Mouse (Mus musculus): ENCODE measurements around the gene Nmi.
"Not testable (repeated sequence)": the region's sequence is repeated elsewhere in the genome, so short reads cannot be mapped to it uniquely, and the experiment has no call there.

The Nmi gene

DNA sequence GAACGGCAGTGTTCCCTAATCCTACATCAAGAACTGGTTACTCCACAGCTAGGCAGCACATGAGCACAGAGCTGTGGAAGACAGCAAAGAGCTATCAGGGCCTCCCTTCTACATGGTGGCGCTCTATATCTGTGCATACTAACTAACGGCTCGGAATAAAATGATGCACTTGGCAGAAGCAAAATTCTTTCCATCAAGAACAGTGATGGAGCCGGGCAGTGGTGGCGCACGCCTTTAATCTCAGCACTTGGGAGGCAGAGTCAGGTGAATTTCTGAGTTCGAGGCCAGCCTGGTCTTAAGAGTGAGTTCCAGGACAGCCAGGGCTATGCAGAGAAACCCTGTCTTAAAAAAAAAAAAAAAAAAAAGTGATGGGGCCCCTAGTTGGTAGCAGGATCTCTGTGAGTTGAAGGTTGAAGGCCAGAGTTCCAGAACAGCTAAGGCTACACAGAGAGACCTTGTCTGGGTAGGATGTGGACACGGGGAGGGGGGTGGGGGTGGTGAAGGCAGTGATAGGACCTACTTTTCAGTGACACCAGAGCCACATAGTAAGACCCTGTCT lies at the start of gene Nmi:
TSS of gene Nmi (minus strand) at position 85 of the 559 bp plus-strand sequence.
- peak; percentile 16 for DNase-seq (ENCODE audit: low read depth, low spot score)

DNA sequence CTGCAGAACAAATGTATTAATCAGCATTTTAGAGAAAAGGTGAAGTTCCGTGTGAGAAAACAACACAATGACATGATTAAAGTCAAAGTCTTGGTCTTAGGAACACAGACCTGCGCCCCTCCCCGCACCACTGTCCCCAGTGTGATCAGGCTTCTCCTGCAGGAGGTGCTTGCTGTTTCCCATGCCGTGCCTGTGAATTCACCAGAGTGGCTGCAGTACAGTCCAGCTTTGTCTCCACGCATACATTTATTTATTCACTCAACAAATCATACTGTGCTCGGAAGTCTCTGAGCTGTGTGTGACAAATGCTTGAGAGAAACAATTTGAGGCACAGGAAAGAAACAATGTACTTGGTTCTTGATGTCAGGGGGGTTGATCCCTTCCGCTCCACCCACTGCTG lies 43.1 kb upstream of the Nmi start:
- DNase-seq (ENCODE audit: low read depth, low spot score): no peak

DNA sequence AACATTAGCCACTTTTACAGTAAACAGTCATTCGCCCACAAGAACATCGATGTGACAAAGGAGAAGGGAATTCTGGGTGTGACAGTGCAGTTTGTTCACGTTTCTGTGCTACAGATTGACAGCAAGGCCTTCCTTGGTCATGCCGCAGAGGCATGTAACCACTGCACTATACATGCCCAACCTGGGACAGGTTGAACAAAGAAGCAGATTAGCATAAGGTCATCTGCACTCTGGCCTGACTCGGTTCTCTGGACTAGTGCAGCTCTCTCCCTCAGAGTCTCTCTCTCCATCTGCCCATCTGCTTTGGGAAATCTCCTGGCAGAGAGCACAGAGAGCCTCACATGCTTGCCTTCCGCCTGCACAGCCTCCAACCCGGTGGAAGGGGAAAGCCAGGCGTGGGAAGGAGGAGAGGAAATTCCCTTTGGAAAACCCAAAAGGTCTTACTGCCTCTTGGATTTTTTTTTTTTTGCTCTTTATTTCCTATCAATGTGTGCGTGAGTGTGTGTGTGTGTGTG lies 40.1 kb upstream of the Nmi start:
- no peak for DNase-seq (ENCODE audit: low read depth, low spot score)

DNA sequence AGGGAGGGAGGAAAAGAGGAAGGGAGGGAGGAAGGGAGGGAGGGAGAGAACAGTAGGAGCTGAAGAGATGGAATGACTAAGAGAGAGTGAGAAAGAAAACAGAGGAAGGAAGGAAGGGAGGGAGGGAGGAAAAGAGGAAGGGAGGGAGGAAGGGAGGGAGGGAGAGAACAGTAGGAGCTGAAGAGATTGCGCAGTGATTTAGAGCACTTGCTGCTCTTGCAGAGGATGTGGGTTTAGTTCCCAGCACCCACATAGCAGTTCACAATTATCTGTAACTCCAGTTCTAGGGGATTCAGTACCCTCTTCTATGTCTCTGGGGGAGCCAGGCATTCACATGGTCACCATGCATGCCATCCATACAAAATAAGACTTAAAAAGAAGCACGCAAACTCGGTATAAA lies 38.5 kb upstream of the Nmi start:
- DNase-seq (ENCODE audit: low read depth, low spot score): not testable (repeated sequence)

DNA sequence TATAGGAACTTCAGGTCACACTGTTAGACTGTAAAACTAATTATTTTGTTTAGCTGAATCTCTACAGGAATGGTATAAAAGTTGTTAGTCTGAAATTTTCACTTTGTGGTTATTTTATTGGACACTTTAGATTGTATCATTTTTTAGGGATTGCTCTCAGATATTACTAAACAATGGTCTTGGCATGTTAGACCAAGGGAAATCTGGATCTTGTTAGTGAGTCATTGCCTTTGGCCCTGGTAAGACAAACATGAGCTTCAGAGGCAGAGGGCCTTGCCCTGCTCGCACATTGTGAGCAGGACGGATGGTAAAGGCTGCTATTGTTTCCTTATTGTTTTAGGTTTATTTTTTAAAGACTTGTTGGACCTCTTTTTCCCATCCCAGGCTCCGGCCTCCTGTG lies 33.1 kb upstream of the Nmi start:
- DNase-seq (ENCODE audit: low read depth, low spot score): no peak

DNA sequence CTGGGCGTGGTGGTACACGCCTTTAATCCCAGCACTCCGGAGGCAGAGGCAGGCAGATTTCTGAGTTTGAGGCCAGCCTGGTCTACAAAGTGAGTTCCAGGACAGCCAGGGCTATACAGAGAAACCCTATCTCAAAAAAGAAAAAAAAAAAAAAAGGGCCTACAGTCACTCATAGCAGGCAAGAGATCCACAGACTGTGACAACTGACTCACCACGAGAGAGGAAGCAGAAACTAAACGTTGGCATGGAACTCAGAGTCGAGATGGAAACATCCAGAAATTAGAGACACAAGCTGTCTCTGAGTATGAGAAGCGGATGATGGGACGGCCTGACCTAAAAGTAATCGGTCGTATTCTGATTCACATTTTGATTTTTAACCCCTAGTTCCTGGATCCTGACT lies 29.0 kb upstream of the Nmi start:
- DNase-seq (ENCODE audit: low read depth, low spot score): not testable (repeated sequence)

DNA sequence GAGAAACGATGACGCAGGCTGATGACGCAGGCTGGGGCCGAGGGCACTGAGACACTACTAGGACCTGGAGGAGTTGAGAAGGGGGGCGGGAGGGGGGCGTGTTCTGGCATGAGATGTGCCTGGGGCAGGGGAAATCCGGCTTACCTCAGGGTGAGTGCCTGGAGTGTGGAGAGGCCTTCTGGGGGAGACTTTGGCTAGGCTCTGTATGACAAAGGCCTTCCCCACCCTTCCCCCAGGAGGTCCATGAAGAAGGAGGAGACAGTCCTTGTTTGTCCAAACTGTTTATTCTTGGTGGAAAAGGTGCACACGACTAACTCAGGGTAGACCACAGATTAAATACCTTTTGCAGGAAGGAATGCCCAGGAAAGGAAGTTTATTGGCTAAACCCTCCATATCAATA lies 28.2 kb upstream of the Nmi start:
- DNase-seq (ENCODE audit: low read depth, low spot score): no peak

DNA sequence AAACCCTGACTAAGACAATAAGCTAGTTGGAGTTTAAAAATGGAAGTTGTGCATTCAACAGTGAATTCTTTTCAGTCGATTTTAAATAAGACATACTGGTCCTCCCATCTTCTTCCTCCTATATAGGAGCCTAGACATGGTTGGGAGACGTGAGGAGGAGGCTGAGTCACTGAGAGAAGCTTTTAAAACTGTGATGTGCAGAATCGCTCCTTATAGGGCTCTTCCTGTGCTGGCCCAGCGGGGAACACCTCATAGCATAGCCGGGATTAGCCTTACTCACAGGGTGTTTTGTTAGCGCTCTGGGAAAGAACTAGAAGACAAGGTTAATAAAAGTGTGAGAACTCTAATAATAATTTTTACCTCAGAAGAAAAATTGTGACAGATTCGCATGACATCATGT lies 26.7 kb upstream of the Nmi start:
- DNase-seq (ENCODE audit: low read depth, low spot score): peak; percentile 34

DNA sequence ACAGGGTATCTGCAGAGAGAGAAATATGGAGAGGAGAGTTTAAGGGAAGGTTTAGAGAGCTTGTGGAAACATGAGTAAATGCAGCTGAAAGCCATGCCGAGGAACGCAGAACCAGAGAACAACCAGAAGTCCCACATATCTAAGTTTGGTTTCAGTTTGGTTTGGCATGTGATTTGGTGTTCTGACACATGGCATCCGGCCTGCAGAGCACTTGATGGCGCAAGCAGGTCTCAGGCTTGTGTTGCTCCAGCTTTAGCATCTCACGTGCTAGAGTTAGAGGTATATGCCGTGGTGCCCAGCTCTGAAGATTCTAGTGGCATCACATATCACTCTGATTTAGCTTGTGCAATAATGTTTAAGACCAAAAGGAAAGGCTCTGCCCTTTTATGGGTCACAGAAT lies 18.2 kb upstream of the Nmi start:
- no peak for DNase-seq (ENCODE audit: low read depth, low spot score)

DNA sequence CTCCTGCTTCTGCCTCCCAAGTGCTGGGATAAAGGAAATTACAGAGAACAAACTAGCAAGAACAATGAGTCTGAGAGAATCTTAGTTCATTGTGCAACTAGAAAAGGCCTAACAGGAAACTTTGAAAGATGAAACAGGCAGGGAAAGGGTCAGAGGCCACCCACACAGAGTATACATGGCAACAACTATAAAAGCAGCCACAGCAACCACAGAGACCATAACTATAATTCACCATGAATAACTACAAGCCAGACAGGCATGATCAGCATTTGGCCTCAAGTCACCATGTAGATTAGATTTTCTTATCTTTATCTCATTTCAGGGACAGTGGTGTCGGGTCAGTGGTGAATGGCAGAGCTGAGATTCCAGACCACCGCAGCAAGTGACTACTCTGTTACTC lies 16.3 kb upstream of the Nmi start:
- DNase-seq (ENCODE audit: low read depth, low spot score): no peak

DNA sequence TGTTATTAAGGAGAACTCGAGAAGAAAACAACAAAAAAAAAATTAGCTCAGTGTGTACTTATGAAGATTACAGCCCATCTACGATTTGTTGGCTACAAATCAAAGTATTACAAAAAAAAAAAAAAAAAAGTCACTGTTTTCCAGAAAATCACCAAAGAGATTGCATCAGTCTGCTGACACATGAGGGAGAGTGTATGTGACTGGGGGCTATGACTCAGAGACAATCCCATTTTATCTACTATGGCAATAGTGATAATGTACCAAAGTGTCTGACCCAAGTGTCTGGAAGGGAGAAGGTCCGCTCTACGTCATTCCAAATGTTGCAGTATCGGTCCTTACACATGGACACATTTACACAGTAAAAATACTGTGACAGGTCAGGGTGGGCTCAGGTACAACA lies 13.4 kb upstream of the Nmi start:
- no peak for DNase-seq (ENCODE audit: low read depth, low spot score)

DNA sequence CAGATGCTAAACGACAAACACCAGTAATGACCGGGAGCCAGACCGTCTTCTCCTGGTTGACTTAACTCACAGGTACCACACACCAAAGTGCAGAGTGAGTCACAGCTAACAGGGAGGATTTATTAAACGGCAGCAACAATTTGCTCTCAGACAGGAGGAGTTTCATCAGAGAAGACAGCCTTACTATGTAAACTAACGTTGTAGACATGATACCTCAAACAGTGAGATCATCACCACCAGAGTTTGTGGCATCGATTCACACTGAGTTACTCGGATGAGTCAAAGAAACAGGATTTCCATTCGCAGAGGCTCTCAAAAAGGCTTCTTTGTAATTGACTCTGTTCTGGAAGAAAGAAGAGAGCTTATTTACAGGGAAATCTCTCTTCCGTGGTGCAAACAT lies 12.9 kb upstream of the Nmi start:
- DNase-seq (ENCODE audit: low read depth, low spot score): no peak

DNA sequence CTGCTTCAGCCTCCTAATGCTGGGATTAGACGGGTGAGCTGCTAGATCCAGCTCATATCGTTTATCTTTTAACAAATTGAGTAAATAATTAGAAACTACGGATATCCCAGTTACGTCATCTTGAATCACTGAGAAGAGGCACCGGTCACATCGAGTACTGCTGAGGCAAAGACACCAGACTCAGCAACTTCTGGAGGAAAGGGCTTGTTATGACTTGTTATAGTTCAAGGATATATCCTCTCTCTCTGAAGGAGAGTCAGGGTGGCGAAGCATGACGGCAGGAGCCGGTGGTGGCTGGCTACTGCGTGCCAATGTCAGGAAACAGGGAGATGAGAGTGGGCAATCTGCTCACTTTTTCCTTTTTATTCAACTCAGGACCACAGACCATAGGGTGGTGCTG lies 11.9 kb upstream of the Nmi start:
- no peak for DNase-seq (ENCODE audit: low read depth, low spot score)

DNA sequence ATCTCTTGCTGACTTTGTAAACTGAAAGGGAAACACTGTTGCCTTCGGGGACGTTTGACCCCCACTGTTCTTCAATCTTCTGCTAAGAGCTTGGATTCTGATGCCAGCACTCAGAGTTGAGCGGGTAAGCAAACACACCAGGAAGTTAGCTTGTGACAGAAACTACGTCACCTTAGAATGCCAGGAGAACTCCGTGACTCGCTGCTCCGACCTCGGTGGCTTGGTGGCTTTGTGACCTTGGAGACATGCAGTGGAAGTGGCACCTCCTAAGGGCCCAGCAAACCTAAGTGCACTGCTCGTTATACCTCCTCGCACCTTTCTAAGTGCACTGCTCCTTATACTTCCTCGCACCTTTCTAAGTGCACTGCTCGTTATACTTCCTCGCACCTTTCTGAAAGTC lies 9.0 kb upstream of the Nmi start:
- DNase-seq (ENCODE audit: low read depth, low spot score): no peak

DNA sequence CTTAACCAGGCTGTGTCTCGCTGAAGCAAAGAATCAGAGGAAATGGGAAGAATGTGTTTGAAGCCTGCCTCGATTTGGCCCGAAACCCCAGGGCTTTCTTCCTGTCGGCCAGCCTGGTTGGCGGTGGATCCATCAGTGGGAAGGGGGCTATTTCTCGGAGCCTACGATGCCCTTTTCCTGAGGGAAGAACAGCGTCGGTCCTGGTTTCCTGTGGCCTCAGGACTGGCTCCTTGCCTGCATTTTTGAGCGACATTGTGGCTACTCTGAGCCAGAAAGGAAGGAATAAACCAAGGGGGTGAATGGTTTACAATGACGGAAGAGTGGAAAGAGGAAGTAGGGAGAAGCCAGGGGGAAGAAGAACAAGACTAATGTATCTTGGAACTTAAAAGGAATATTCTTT lies 8.3 kb upstream of the Nmi start:
- DNase-seq (ENCODE audit: low read depth, low spot score): no peak

DNA sequence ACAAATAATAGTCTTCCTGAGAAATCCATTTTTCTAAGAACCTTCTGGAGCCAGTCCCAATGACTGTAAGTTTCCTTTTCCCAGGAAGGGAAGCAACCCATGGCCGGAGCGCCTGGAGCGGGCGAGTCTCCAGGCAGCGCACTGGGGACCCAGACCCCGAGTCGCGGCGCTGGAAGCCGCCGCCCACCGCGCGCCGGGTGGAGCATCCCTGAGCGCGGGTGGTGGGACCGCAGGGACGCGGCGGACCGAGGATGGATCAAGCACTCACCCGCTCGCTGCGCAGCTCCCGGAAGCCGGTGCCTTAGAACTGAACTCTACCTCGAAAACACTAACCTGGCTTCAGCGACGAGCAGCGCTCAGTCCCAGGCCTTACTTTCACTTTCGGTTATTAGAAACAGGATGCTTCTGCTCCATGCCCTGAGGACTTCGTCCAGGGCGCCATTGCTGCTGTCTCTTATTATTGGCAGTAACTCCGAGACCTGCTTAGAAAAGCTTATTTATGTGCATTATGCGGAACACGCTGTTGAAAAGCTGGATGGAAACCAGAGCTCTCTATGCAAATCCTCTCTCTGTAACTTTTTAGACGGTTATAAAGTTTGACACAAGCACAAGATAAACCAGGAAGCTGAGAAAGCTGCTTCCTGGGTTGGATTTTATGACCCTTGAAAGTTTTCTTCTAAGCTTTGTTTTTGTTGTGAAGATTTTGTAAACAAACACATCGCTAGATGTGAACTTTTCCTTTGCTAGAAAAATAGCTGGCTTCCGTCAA lies 469 bp downstream of the Nmi start:
- peak; percentile 11 for DNase-seq (ENCODE audit: low read depth, low spot score)

DNA sequence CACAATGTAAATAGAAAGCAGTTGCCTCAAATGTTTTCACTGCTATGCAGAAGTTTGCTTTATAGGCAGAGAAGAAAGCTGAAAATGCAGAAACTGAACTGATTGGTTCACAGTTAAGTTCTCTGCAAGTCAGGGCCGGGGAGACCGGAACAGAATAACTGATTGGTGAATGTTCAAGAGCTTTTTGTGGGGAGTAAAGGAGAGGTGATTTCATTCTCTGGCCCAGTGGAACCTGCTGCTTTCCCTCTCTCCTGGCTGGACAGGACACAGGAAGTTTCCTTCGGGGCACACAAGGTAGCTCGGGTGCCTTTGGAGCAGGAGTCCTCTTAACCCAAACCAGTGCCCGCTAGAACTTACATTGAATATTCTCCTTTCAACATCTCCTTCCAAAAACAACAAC lies 1.2 kb downstream of the Nmi start:
- no peak for DNase-seq (ENCODE audit: low read depth, low spot score)

DNA sequence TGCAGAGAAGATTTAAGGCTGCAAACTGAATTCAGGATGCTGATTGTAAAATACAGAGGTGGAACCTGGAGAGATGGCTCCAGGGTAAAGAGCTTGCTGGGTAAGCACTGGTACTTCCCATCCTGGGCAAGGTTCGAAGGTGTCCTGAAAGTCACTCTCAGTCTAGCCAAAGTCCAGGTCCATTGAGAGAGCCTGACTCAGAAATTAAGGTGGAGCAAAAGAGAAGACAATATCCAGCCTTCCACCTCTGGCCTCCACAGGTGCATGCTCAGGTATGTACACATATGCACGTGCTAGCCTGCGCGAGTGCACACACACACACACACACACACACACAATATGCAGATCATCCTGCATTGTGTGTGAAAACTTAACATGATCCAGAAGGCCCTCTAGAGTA lies 2.4 kb downstream of the Nmi start:
- no peak for DNase-seq (ENCODE audit: low read depth, low spot score)

DNA sequence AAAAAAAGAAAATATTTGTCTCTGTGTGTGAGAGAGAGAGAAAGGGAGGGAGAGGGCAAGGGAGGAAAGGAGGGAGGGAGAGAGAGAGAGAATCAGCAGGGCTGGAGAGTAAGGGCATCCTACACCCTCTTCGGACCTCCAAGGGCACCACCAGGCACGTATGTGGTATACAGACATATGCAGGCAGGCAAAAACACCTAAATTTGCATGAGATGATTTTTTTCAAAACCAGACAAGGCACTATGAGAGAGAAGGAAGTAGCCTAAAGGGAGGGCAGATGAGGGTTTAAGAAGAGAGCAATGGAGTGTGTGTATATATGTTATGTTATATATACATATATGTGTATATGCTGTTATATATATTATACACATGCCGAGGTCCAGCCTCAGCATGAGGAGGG lies 6.0 kb downstream of the Nmi start:
- no peak for DNase-seq (ENCODE audit: low read depth, low spot score)

DNA sequence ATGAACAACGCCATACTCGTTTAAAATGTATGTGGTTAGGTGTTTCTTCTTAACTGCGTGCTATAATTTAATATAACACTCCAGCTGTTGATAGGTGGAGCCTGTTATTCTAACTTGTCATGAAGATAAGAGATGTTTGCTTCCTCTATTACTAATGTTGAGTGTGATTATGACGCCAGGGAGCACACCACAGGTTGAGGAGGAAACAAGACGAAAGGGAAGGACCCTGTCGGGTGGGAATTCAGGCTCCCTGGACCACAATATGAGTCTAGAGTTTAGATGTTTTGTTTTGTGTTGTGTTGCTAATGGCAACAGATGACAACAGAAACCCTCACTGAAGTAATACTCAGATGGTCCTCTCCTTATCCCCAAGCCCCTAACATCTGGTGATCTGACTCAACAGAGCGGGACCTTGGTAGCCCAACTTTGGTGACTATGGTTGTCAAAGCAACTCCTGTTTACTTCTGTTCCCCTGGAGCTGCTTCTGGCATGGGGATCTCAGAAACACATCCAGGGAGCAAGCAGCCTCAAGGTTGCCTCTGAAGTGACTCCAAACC lies 19.6 kb downstream of the Nmi start:
- DNase-seq (ENCODE audit: low read depth, low spot score): no peak

DNA sequence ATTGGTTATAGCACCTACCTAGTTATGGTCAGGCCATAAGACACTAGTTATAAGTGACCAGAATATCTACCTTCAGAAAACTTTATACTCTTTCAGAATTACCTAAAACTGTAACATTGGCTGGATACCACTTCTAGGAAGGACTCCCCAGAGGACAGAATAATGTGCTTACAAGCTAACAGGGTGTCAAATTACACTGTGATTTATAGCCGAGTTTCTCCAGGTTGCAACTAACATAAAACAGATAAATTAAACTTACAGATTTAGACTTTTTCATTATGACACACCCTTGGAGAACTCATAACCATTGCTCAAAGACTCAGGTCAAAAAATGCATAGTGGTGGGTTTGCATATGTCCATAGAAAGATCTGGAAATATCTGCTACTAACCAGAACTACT lies 22.4 kb downstream of the Nmi start:
- no peak for DNase-seq (ENCODE audit: low read depth, low spot score)

DNA sequence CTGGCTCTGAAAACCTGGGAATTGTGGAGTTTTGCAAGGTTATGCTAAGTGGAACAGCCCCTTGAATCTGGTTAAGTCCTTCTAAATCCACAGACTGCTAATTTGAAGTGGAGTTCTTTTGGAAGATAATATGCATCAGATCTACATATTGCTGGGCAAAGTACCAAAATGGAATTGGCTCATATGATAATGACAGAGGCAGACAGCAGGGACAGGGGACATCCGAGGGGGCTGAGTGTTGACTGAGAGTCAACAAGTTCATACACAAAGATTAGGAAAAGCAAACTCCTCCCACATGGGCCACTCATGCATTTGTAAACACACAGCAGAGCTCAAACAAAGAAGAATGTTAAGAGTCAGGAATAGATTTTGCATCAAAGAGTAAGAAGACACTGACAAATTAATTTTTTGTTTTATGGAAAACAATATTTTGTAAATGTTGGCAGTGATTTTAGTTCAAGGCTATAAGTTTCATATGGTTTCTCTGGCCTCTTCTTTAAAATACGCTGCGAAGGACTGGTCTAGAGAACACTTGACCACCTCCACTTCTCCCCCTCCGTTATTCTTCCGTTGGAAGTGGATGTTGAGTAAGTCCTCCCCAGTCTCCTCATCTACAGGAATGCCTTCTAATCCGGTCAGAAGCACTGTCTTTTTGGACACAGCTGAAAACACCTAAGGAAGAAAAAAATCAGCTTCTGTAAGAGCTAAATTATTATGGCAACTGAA lies 25.0 kb downstream of the Nmi start:
- DNase-seq (ENCODE audit: low read depth, low spot score): no peak

DNA sequence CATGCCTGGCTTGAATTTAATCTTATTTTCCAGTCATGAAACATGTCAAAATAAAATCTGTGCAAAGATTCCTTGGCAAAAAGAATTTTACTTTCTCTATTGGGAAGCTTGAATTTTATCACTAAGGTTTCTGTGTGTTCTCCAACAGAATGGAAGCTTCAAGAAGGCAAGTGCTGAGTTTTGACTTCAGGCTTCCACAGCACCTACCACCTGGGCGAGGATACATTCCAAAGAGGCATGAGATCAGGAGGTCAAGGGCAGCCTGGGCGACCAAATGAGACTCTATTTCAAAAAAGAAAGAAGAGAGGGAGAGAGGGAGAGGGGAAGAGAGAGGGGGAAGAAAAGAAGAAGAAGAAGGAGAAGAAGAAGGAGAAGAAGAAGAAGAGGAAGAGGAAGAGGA lies 27.5 kb downstream of the Nmi start:
- no peak for DNase-seq (ENCODE audit: low read depth, low spot score)
